Mouse (Mus musculus): ENCODE results near the gene Elmod2.

The Elmod2 gene

GRCm38 (mm10) chr8:83331899-83332697 is at the start of gene Elmod2:
TSS of gene Elmod2 (minus strand) at chr8:83332486.
- CTCF ChIA-PET, result interaction anchor here (0.8 kb wide), 1 partner anchor 14 kb away, joined by 3 read pairs; no protein-coding TSS in a partner anchor

- CTCF ChIA-PET, result interaction anchor here (0.6 to 0.7 kb wide), 2 partner anchors 48 to 70 kb away, joined by 3 to 9 read pairs; no protein-coding TSS in a partner anchor
Measured at GRCm38 (mm10) chr8:83381016-83381415, 48.7 kb upstream of the Elmod2 start.

- CTCF ChIA-PET, result no interaction called here
Measured at GRCm38 (mm10) chr8:83380141-83380540, 47.9 kb upstream of the Elmod2 start.

GRCm38 (mm10) chr8:83377231-83377630 is 44.9 kb upstream of the Elmod2 start:
- CTCF ChIA-PET, result no interaction called here

- CTCF ChIA-PET, result no interaction called here
Measured at GRCm38 (mm10) chr8:83363156-83363769, 31.0 kb upstream of the Elmod2 start.

GRCm38 (mm10) chr8:83351315-83351714 is 19.0 kb upstream of the Elmod2 start:
- CTCF ChIA-PET, result no interaction called here

GRCm38 (mm10) chr8:83348263-83348662 is 16.0 kb upstream of the Elmod2 start, which contains the start of gene Mgat4d:
TSS of gene Mgat4d (plus strand) at chr8:83348471.
- CTCF ChIA-PET, result no interaction called here

GRCm38 (mm10) chr8:83342693-83343092 is 10.4 kb upstream of the Elmod2 start:
- CTCF ChIA-PET, result interaction anchor here (0.5 to 0.7 kb wide), 3 partner anchors 101 to 138 kb away, joined by 4 to 10 read pairs (median 5); no protein-coding TSS in a partner anchor

GRCm38 (mm10) chr8:83342076-83342475 is 9.8 kb upstream of the Elmod2 start:
- CTCF ChIA-PET, result interaction anchor here (0.5 to 0.6 kb wide), 2 partner anchors 102 to 110 kb away, joined by 4 to 5 read pairs; no protein-coding TSS in a partner anchor

GRCm38 (mm10) chr8:83332864-83333263 is 578 bp upstream of the Elmod2 start:
- CTCF ChIA-PET, result no interaction called here

GRCm38 (mm10) chr8:83331567-83331898 is 753 bp downstream of the Elmod2 start:
- CTCF ChIA-PET, result interaction anchor here (0.8 kb wide), 1 partner anchor 13 kb away, joined by 3 read pairs; no protein-coding TSS in a partner anchor

GRCm38 (mm10) chr8:83327889-83328288 is 4.4 kb downstream of the Elmod2 start:
- CTCF ChIA-PET, result no interaction called here

GRCm38 (mm10) chr8:83323056-83323455 is 9.2 kb downstream of the Elmod2 start:
- CTCF ChIA-PET, result no interaction called here

GRCm38 (mm10) chr8:83322374-83322773 is 9.9 kb downstream of the Elmod2 start:
- CTCF ChIA-PET, result no interaction called here

- CTCF ChIA-PET, result no interaction called here
Measured at GRCm38 (mm10) chr8:83320543-83320942, 11.7 kb downstream of the Elmod2 start.

GRCm38 (mm10) chr8:83315691-83316090 is 16.6 kb downstream of the Elmod2 start:
- CTCF ChIA-PET, result no interaction called here

- CTCF ChIA-PET, result interaction anchor here (0.6 kb wide), 1 partner anchor 1486 kb away, joined by 16 read pairs; no protein-coding TSS in a partner anchor
Measured at GRCm38 (mm10) chr8:83315084-83315483, 17.2 kb downstream of the Elmod2 start.

- CTCF ChIA-PET, result no interaction called here
Measured at GRCm38 (mm10) chr8:83309836-83310235, 22.4 kb downstream of the Elmod2 start.

GRCm38 (mm10) chr8:83304946-83305345 is 27.3 kb downstream of the Elmod2 start:
- CTCF ChIA-PET, result no interaction called here

GRCm38 (mm10) chr8:83300135-83300534 is 32.2 kb downstream of the Elmod2 start:
- CTCF ChIA-PET, result interaction anchor here (0.5 kb wide), 1 partner anchor 809 kb away, joined by 3 read pairs; no protein-coding TSS in a partner anchor

- CTCF ChIA-PET, result no interaction called here
Measured at GRCm38 (mm10) chr8:83297375-83297774, 34.9 kb downstream of the Elmod2 start.

- CTCF ChIA-PET, result no interaction called here
Measured at GRCm38 (mm10) chr8:83290176-83290575, 42.1 kb downstream of the Elmod2 start, which contains the start of gene Ucp1. TSS of gene Ucp1 (plus strand) at chr8:83290352.

GRCm38 (mm10) chr8:83285391-83285790 is 46.9 kb downstream of the Elmod2 start:
- CTCF ChIA-PET, result no interaction called here
